Mouse (Mus musculus): Measurements from ENCODE around the gene Ip6k2.

Ip6k2 gene

DNA sequence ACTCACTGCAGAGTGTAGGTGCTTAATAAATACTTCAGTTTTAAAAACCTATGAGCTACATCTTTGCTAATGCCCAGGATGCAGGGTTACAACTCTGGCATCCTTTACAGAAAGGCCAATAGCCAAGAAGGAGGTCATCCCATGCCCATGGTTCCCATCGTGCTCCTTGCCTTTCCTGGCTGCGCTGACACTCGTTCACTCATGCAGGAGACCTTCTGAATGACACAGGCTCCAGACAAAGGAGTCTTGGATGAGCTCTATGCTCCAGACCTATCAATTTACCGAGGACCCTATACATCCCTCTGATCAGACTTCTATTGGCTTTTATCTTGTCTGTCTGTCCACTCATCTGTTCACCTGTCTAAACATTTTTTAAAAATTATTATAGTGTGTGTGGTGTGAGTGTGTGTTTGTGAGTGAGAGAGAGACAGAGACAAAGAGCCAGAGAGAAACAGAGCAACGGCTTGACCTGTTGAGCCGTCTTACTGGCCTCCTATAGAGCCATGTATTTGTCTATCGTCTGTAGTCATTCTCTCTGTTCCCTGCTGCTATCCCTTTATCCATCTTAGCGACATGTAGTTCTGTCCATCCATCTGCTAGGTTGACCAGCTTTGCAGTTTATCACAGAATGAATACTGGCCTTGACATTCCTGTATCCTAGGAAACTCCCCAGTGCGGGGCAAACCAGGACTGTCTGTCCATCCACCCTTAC, 604 bp upstream of the Ip6k2 start:
- no peak for DNase-seq (ENCODE audit: low read depth, low spot score)

DNA sequence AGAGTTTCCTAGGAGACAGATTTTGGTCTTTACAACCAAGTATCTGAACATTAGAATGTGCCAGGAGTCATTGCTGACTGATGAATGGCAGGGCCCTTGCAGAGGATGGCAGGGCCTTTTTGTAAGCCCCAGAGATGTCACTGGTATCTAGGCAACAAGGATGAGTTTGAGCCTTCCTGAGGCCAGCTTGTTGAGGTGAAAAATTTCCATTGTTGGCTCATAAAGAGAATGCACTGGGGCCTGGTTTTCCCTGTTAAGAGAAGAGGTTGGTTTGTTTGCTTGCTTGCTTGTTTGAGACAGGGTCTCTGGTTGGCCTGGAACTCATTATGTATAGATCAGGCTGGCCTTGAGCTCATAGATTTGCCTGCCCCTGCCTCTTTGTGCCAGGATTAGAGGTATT, 1.8 kb downstream of the Ip6k2 start:
- DNase-seq (ENCODE audit: low read depth, low spot score): no peak

- DNase-seq (ENCODE audit: low read depth, low spot score): no peak
These were observed 2.9 kb downstream of the Ip6k2 start for GRCm38 (mm10) chr9:108786494-108786893.

DNA sequence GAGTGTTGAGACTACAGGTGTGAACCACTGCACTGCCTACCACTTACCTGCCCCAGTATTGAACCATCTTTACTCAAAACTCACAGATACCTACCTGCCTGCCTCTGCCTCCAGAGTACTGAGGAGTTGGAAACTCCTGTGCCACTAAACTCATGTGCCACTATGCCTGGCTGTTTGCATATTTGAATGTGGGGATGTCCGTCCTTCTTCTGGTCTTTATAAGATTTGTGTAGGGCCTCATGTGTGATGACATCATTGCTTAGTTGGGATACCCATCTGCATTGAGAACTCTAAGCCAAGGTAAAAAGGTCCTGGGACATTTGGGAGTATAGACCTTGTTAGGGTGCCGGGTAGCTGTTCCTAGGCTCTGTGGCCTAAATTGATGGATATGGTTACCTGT, 3.5 kb downstream of the Ip6k2 start:
- DNase-seq (ENCODE audit: low read depth, low spot score): no peak

DNA sequence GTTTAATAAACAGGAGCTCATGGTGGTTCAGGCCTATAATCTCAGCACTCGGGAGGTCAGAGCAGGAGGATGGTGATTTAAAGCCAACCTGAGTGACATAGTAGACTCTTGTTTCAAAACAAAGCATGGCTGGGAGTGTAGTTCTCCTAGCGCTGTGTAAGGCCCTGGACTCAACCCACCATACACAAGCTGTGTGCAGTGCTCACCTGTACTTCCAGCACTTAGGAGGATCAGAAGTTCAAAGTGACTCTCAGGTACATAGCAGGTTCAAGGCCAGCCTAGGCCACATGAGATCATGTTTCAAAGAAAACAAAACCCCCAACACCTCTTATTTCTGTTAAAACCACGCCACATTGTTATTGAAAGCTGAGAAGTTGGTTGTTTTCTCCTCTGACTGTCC, 5.1 kb downstream of the Ip6k2 start:
- no peak for DNase-seq (ENCODE audit: low read depth, low spot score)

- peak; percentile 24 for DNase-seq (ENCODE audit: low read depth, low spot score)
These were observed 8.7 kb downstream of the Ip6k2 start for GRCm38 (mm10) chr9:108792307-108792706.

DNA sequence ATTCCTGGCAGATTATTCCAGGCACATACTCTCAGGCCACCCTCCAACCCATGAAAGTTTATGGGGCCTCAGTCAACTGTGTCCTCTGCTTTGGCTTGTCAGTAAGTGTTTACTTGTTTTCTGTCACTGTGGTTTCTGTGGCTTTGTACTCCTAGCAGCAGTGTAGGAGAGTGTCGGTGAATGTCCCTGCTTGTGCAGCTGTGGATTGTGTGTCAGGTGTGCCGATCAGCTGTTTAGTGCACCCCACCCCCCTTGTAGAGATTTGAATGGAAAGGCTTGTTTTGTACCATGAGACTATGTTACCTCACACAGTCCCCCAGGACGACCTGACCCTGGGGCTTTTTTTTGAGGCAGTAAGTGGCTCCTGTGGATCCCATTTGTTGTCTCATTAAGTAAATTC, 9.1 kb downstream of the Ip6k2 start:
- DNase-seq (ENCODE audit: low read depth, low spot score): peak; percentile 75

GRCm38 (mm10) chr9:108795281-108795680, 11.7 kb downstream of the Ip6k2 start:
- DNase-seq (ENCODE audit: low read depth, low spot score): no peak

DNA sequence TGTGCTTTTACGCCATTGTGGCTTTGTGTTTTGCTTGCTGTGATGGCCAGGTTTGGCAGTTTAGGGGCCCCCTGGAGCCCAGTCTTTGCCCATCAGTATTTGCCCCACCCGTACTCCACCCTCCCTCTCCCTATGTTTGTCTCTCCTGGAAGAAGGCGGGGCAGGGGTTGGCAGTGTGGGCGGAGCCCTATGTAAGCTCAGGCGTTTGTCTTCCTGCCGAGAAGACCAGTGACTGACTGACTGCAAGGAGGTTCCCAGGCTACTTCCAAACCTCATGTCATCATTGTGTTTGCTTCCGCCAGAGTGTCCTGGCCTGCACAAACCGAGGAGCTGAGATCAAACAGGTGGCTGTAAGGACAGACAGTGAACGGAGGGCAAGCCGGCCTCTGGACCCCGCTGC, 12.2 kb downstream of the Ip6k2 start:
- no peak for DNase-seq (ENCODE audit: low read depth, low spot score)

GRCm38 (mm10) chr9:108796351-108796981, 12.9 kb downstream of the Ip6k2 start:
- DNase-seq (ENCODE audit: low read depth, low spot score): no peak

- DNase-seq (ENCODE audit: low read depth, low spot score): no peak
These were observed 13.9 kb downstream of the Ip6k2 start for GRCm38 (mm10) chr9:108797477-108797876.

DNA sequence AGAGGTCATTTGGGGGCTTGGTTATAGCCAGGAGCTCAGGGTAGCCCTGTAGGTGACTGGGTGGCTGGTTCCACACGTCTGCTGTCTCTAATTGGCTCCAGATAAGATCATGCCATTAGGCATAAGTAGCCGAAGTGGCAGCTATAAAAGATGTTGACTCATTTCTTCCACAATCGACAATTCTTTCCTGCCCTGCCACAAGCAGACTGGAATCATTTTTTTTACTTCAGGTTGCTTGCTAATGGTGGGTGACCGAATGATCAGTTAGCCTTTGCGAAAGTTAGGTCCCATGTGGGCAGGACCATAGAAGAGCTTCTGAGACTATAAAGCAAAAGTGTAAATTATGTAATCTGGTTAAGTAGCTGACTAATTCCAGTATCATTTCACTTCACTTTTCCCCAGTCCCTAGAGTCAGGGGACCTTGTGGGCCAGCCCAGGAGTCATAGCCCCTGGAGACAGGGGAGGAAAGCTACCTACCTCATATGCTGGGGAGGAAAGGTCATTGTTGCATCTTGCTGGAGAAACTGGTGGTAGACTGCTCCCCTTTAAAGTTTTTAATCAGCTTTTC, 15.0 kb downstream of the Ip6k2 start:
- DNase-seq (ENCODE audit: low read depth, low spot score): no peak

GRCm38 (mm10) chr9:108799564-108799963, 16.0 kb downstream of the Ip6k2 start:
- no peak for DNase-seq (ENCODE audit: low read depth, low spot score)

- no peak for DNase-seq (ENCODE audit: low read depth, low spot score)
These were observed 22.2 kb downstream of the Ip6k2 start for GRCm38 (mm10) chr9:108805768-108806167.

DNA sequence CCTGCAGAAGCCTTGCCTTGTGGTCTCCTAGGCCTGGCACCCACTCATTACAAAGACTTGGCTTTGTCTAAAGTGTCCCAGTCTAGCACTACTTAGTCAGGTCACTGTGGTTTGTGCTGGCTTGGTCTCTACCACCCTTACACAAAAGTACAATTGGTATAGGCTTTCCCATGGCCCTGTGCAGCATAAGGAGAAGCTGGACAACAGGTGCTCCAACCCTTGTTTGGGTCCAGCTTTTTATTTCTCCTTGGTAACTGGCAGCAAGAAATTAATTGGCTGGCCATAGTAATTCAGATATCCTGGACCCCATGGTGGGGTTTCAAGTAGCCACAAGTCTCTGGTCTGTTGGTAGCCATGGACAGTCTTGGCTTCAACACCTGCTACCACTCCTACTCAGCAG, 22.8 kb downstream of the Ip6k2 start:
- no peak for DNase-seq (ENCODE audit: low read depth, low spot score)

GRCm38 (mm10) chr9:108806831-108807230, 23.2 kb downstream of the Ip6k2 start:
- no peak for DNase-seq (ENCODE audit: low read depth, low spot score)

DNA sequence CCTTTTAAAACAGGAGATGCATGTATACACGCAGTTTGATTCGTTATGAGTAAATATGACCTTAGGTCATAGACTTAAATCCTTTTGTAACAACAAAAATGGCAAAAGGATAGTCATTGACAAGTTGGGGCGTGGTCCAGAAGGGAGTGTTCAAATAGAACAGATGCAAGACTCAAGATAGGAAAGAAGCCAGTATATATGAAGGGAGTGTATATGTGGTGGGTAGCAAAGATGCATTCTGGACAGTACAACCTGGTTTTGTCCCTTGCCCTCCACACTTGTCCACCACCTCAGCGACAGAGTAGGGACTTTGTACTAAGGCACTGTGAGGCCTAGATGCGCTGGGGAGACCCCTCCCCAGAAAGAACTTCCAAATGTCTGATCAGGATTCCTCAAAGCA, 24.1 kb downstream of the Ip6k2 start:
- DNase-seq (ENCODE audit: low read depth, low spot score): peak; percentile 17

DNA sequence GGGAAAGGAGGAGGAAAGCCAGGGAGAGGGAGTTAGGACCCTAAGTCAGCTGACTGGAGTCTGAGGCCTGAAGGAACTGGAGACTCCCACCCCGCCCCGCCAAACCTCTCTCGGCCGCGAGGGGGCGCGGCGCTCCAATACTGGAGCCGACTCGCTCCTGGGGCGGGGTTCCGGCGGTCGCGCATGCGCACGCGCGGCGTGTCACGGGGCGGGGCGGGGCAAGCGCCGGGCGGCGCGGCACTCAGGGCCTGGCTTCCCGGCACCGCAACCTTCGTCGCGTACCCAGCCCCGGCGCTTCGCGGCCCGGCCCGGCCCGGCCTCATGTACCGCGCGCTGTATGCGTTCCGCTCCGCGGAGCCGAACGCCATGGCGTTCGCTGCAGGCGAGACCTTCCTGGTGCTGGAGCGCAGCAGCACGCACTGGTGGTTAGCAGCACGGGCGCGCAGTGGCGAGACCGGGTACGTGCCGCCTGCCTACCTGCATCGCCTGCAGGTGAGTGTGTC, 24.6 kb downstream of the Ip6k2 start, which contains the start of gene Nckipsd:
Nckipsd (plus strand) TSS at position 206 of the 503 bp plus-strand sequence.
- DNase-seq (ENCODE audit: low read depth, low spot score): peak; percentile 94

DNA sequence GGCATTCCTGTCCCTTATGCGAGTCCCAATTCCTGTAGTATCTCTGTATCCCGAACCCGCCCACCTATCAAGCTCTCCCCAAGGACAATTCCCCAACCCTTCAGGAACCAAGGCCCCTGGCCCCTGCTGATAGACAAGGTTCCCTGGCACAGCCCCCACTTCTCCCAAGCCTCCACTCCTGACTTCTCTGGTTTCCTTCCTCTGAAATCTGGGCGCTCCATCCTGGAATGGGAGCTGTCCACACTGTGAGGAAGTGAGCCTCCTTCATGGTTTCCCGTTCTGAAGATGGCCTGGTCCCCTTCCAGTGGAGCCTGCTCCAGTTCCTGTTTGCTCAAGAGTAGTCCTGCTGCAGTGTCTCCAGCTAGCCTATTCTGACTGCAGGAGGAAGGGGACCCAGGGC, 25.6 kb downstream of the Ip6k2 start:
- DNase-seq (ENCODE audit: low read depth, low spot score): no peak

GRCm38 (mm10) chr9:108809723-108810122, 26.1 kb downstream of the Ip6k2 start:
- DNase-seq (ENCODE audit: low read depth, low spot score): peak; percentile 79

DNA sequence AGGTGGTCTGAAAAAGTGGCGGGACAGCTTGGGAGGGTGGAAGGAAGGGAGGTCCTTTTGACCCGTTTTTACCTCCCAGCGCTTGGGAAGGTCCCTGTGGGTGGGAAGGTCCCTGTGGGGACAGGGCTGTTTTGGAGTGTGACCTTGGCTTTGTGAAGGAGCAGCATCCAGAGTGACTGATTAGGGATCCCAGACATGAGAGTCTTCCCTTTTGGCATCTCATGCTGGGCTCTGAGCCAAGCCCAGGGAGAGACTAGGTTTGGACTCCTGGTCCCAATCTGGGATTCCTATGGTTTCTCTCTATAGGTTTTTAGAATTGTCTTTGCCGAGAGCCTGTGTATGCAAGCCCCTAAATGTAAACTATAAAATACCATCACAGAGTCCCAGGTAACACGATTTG, 26.9 kb downstream of the Ip6k2 start:
- no peak for DNase-seq (ENCODE audit: low read depth, low spot score)

DNA sequence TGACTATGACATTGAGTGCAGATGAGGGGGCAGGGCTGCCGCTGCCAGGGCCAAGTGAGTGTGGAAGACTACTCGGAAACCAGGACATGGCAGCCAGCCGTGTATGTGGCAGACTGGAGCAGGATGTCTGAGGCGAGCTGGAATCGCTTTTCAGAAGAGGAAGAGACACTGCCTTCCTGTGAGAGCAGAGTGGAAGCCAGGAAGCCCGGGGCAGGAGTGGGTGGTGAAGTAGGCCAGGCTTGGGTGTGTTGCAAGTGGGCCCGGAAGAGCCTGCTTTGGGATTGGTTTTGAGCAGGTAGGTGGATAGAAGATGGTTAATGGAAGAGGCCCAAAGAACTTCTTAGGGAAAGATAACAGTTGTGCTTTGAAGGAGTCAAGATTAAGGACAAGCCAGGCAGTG, 32.0 kb downstream of the Ip6k2 start:
- DNase-seq (ENCODE audit: low read depth, low spot score): no peak

DNA sequence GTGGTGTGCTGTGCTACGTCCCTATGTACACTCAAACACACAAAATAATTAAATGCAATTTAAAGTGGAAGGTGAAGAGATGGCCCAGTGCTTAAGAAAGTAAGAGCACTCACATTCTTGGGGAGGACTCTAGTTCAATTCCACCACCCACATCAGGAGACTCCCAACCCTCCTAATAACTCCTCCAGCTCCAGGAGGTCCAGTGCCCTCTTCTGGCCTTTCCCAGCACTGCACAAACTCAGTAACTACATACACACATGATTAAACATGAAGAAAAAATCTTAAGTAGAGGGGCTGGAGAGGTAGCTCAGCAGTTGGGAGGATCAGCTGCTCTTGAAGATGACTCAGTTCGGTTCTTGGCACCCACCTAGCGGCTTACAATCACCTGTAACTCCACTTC, 35.9 kb downstream of the Ip6k2 start:
- DNase-seq (ENCODE audit: low read depth, low spot score): peak; percentile 53
